In the genomic region with DNA sequence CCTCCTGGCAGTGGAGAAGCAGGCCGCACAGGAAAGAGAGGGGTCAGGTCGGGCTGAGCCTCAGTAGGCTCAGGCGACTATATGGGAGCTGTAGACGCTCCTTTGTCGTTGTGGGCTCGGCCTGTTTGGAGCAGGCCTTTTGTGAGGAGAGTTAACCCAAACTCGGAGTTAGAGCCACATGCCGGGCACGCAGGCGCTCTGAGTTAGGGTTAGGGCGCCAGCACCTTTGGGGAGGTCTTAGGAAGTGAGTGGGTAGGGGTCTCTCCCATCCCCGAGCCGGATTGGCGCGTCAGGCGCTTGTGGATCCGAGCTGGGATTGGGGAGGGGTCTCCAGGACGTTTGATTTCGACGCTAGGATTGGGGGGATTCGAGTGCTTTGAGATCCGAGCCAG, we compare ENCODE assay signal across 8 mouse cellular contexts. TPM values are rescaled to one million over a fixed set of nuclear protein-coding genes. Genes with fewer than 3 reads are reported as not detected.
DNase-seq lines count a peak whose midpoint lies in the region; ATAC-seq and TF ChIP-seq lines count a peak whose summit lies in the region.

No protein-coding gene starts in this region.

- H3K4me3 ChIP-seq in heart, embryonic 12.5 days, result peak overlapping the region; percentile 91
- H3K4me3 ChIP-seq in thymus, adult 2 months (ENCODE audit: control insufficient read depth, insufficient read depth, low read length), result peak overlapping the region; percentile 73
- peak overlapping the region; percentile 65 for H3K4me3 ChIP-seq in hindbrain, postnatal 0 days (ENCODE audit: low read length)
- H3K4me3 ChIP-seq in midbrain, embryonic 15.5 days, result peak overlapping the region; percentile 69

- under 1% methylated on average over 22 of the region's 22 CpGs for WGBS in heart, embryonic 12.5 days
- WGBS in thymus, adult 2 months, result under 1% methylated on average over 22 of the region's 22 CpGs
- WGBS in hindbrain, postnatal 0 days, result under 1% methylated on average over 22 of the region's 22 CpGs
- WGBS in midbrain, embryonic 15.5 days, result under 1% methylated on average over 22 of the region's 22 CpGs

- ATAC-seq in heart, embryonic 12.5 days (ENCODE audit: insufficient number of reproducible peaks, low FRiP score), result no peak; the same call in 1 of the 2 replicates
- peak; percentile 85 for ATAC-seq in hindbrain, postnatal 0 days
- ATAC-seq in midbrain, embryonic 15.5 days (replicated peaks), result peak; percentile 79

- H3K4me1 ChIP-seq in heart, embryonic 12.5 days (replicated peaks), result peaks cover 27% of the 10 kb centered on the region
- H3K4me1 ChIP-seq in thymus, adult 2 months (replicated peaks; ENCODE audit: control insufficient read depth, insufficient read depth, low read length), result peaks cover 10% of the 10 kb centered on the region
- H3K4me1 ChIP-seq in hindbrain, postnatal 0 days (ENCODE audit: insufficient read depth, low read length), result peaks cover 18% of the 10 kb centered on the region; the same call in 1 of the 2 replicates
- H3K4me1 ChIP-seq in midbrain, embryonic 15.5 days, result peaks cover 47% of the 10 kb centered on the region

- H3K9me3 ChIP-seq in heart, embryonic 12.5 days (replicated peaks), result no peaks in the 10 kb centered on the region
- H3K9me3 ChIP-seq in hindbrain, postnatal 0 days (ENCODE audit: low read length), result no peaks in the 10 kb centered on the region
- H3K9me3 ChIP-seq in midbrain, embryonic 15.5 days, result no peaks in the 10 kb centered on the region

- H3K27ac ChIP-seq in heart, embryonic 12.5 days (ENCODE audit: poor library complexity, severe bottlenecking), result peak overlapping the region; percentile 96
- H3K27ac ChIP-seq in thymus, adult 2 months (ENCODE audit: control insufficient read depth, insufficient read depth, low read length), result peak overlapping the region; percentile 76
- H3K27ac ChIP-seq in hindbrain, postnatal 0 days, result peak overlapping the region; percentile 80
- H3K27ac ChIP-seq in midbrain, embryonic 15.5 days, result peak overlapping the region; percentile 89

- H3K27me3 ChIP-seq in heart, embryonic 12.5 days (replicated peaks), result no peaks in the 10 kb centered on the region
- H3K27me3 ChIP-seq in thymus, adult 2 months (ENCODE audit: control insufficient read depth, insufficient read depth, low read length), result no peaks in the 10 kb centered on the region
- H3K27me3 ChIP-seq in hindbrain, postnatal 0 days (ENCODE audit: insufficient read depth, low read length), result no peaks in the 10 kb centered on the region
- no peaks in the 10 kb centered on the region for H3K27me3 ChIP-seq in midbrain, embryonic 15.5 days (replicated peaks)

- no peak for DNase-seq in heart, postnatal 14 days
- no peak for DNase-seq in thymus, adult 2 months
- no peak for DNase-seq in thymus, postnatal 4 days
- DNase-seq in hindbrain, postnatal 0 days (ENCODE audit: low spot score), result peak; percentile 87
- no peak for DNase-seq in urinary bladder, postnatal 14 days (ENCODE audit: low spot score)
- DNase-seq in adrenal gland, adult 18-20 months (ENCODE audit: low spot score in 2 of 2), result no peak

- peak overlapping the region; percentile 93 for H3K9ac ChIP-seq in heart, embryonic 12.5 days
- peak overlapping the region; percentile 45 for H3K9ac ChIP-seq in hindbrain, postnatal 0 days (replicated peaks; ENCODE audit: low read length)
- peak overlapping the region; percentile 74 for H3K9ac ChIP-seq in midbrain, embryonic 15.5 days

- no peaks in the 10 kb centered on the region for H3K36me3 ChIP-seq in heart, embryonic 12.5 days
- no peaks in the 10 kb centered on the region for H3K36me3 ChIP-seq in thymus, adult 2 months (ENCODE audit: control insufficient read depth, insufficient read depth, low read length)
- no peaks in the 10 kb centered on the region for H3K36me3 ChIP-seq in hindbrain, postnatal 0 days (ENCODE audit: insufficient read depth, low read length)
- H3K36me3 ChIP-seq in midbrain, embryonic 15.5 days (replicated peaks), result no peaks in the 10 kb centered on the region

- peak overlapping the region; percentile 99 for H3K4me2 ChIP-seq in heart, embryonic 12.5 days
- H3K4me2 ChIP-seq in hindbrain, postnatal 0 days (ENCODE audit: low read depth, low read length), result peak overlapping the region; percentile 70
- H3K4me2 ChIP-seq in midbrain, embryonic 15.5 days, result peak overlapping the region; percentile 83

- intact Hi-C loops in heart, postnatal 14 days (cut with DNase I), result loop anchor here (5.0 to 10.0 kb wide), 4 partner anchors 36 to 492 kb away; partner anchors contain the start of genes Npepl1 and Rab22a

- TF ChIP-seq CTCF in thymus, adult 2 months (IDR thresholded peaks at IDR 0.05; ENCODE audit: borderline replicate concordance, control insufficient read depth, extremely low read depth, insufficient read depth, low read length, poor library complexity), result 0 out of 2 replicates have a peak, but pooled peaks have one; percentile 11
- TF ChIP-seq CTCF in hindbrain, postnatal 0 days (IDR thresholded peaks at IDR 0.05; ENCODE audit: low read depth), result no peak

- TF ChIP-seq POLR2A in thymus, adult 2 months (IDR thresholded peaks at IDR 0.05; ENCODE audit: control insufficient read depth, extremely low read depth, insufficient read depth, low read length, poor library complexity), result no peak

RNA-seq across cellular contexts. Expression of gene Stx16, which starts 0.3 kb away (rescaled TPM):
- 10.5 and 11.2 TPM in 2 replicates for polyA plus RNA-seq in heart, embryonic 12.5 days (2016; fragmentation: Nextera tagmentation; extraction: Ambion mirVana)
- total RNA-seq in heart, postnatal 14 days (2021), result 10 to 100 TPM; 25.9 to 30.0 TPM
- 70.4 and 77.5 TPM in 2 replicates for polyA plus RNA-seq in thymus, adult 2 months (2012; rRNA removed)
- 23.5 and 30.5 TPM in 2 replicates for total RNA-seq in hindbrain, postnatal 0 days (2014; rRNA removed)
- 7.9 and 8.6 TPM in 2 replicates for polyA plus RNA-seq in hindbrain, postnatal 0 days (2015; fragmentation: Nextera tagmentation; extraction: Ambion mirVana)
- polyA plus RNA-seq in midbrain, embryonic 15.5 days (2015; fragmentation: Nextera tagmentation; extraction: Ambion mirVana), result 15.2 and 16.7 TPM in 2 replicates
- total RNA-seq in adrenal gland, adult 18-20 months (2021), result 10 to 100 TPM; 34.2 to 44.8 TPM

RNA-seq across cellular contexts. Expression of gene Npepl1, which starts 33.7 kb away (rescaled TPM):
- 45.5 and 46.1 TPM in 2 replicates for polyA plus RNA-seq in heart, embryonic 12.5 days (2016; fragmentation: Nextera tagmentation; extraction: Ambion mirVana)
- 10 to 100 TPM; 54.6 to 57.4 TPM for total RNA-seq in heart, postnatal 14 days (2021)
- polyA plus RNA-seq in thymus, adult 2 months (2012; rRNA removed), result 136 and 146 TPM in 2 replicates
- 24.7 and 29.5 TPM in 2 replicates for total RNA-seq in hindbrain, postnatal 0 days (2014; rRNA removed)
- polyA plus RNA-seq in hindbrain, postnatal 0 days (2015; fragmentation: Nextera tagmentation; extraction: Ambion mirVana), result 18.8 and 20.3 TPM in 2 replicates
- polyA plus RNA-seq in midbrain, embryonic 15.5 days (2015; fragmentation: Nextera tagmentation; extraction: Ambion mirVana), result 17.4 and 19.6 TPM in 2 replicates
- total RNA-seq in adrenal gland, adult 18-20 months (2021), result 10 to 100 TPM; 56.1 to 60.8 TPM
